Mouse (Mus musculus): ENCODE results near the gene Spcs1. TPM values are rescaled to one million over a fixed set of nuclear protein-coding genes. Genes with fewer than 3 reads are reported as not detected.

Spcs1 gene
- total and polyA plus RNA-seq, 2 experiments from 2014 or later = 309 to 429 TPM

GRCm38 (mm10) chr14:30976222-30976621 lies 25.2 kb downstream of the Spcs1 start:
- 77% methylated on average over 3 of the region's 3 CpGs for WGBS
- ATAC-seq (ENCODE audit: insufficient read depth, low read depth) (no peak), DNase-seq (ENCODE audit: low spot score) (no peak)
- Histone ChIP-seq H3K4me3 (ENCODE audit: low read depth, low read length) (no peak overlapping the region), H3K27me3 (ENCODE audit: control insufficient read depth, insufficient read depth, low read length) (no peaks in the 10 kb centered on the region), H3K9me3 (replicated peaks; ENCODE audit: control insufficient read depth, low read length) (no peaks in the 10 kb centered on the region), H3K9ac (replicated peaks; ENCODE audit: low read depth, low read length) (no peak overlapping the region), H3K36me3 (replicated peaks; ENCODE audit: control insufficient read depth, insufficient read depth, low read length) (peaks cover 8% of the 10 kb centered on the region; the same call in 1 of the 2 replicates), H3K4me2 (ENCODE audit: low read depth, low read length) (no peak overlapping the region), H3K27ac (ENCODE audit: low read depth) (no peak overlapping the region), H3K4me1 (ENCODE audit: control insufficient read depth, insufficient read depth) (no peaks in the 10 kb centered on the region)
- TF ChIP-seq CTCF (IDR thresholded peaks at IDR 0.05; ENCODE audit: low read depth) = no peak

- Histone ChIP-seq H3K9ac (replicated peaks; ENCODE audit: low read depth, low read length) (no peak overlapping the region), H3K4me1 (ENCODE audit: control insufficient read depth, insufficient read depth) (no peaks in the 10 kb centered on the region), H3K36me3 (replicated peaks; ENCODE audit: control insufficient read depth, insufficient read depth, low read length) (0 out of 2 replicates have a peak, but pooled peaks cover 5% of the 10 kb centered on the region), H3K4me2 (ENCODE audit: low read depth, low read length) (no peak overlapping the region), H3K9me3 (replicated peaks; ENCODE audit: control insufficient read depth, low read length) (no peaks in the 10 kb centered on the region), H3K4me3 (ENCODE audit: low read depth, low read length) (no peak overlapping the region), H3K27ac (ENCODE audit: low read depth) (no peak overlapping the region), H3K27me3 (ENCODE audit: control insufficient read depth, insufficient read depth, low read length) (no peaks in the 10 kb centered on the region)
- no peak for ATAC-seq (ENCODE audit: insufficient read depth, low read depth)
- peak; percentile 71 for DNase-seq (ENCODE audit: low spot score)
- no peak for TF ChIP-seq EP300 (IDR thresholded peaks at IDR 0.05; ENCODE audit: low read depth)
- no peak for TF ChIP-seq CTCF (IDR thresholded peaks at IDR 0.05; ENCODE audit: low read depth)
- WGBS = 59% methylated on average over 6 of the region's 6 CpGs
Measured at GRCm38 (mm10) chr14:30974204-30974603, 27.3 kb downstream of the Spcs1 start.

GRCm38 (mm10) chr14:30960366-30960765 lies 41.1 kb downstream of the Spcs1 start:
- no peak overlapping the region for H3K9ac ChIP-seq (replicated peaks; ENCODE audit: low read depth, low read length)
- H3K27me3 ChIP-seq (ENCODE audit: control insufficient read depth, insufficient read depth, low read length) = no peaks in the 10 kb centered on the region
- ATAC-seq (ENCODE audit: insufficient read depth, low read depth) (no peak), DNase-seq (ENCODE audit: low spot score) (no peak)
- 74% methylated on average over 1 of the region's 1 CpGs for WGBS
- H3K4me2 ChIP-seq (ENCODE audit: low read depth, low read length) = no peak overlapping the region
- no peaks in the 10 kb centered on the region for H3K4me1 ChIP-seq (ENCODE audit: control insufficient read depth, insufficient read depth)
- H3K4me3 ChIP-seq (ENCODE audit: low read depth, low read length) = no peak overlapping the region
- TF ChIP-seq CTCF (IDR thresholded peaks at IDR 0.05; ENCODE audit: low read depth) (no peak), EP300 (IDR thresholded peaks at IDR 0.05; ENCODE audit: low read depth) (no peak)
- no peak overlapping the region for H3K27ac ChIP-seq (ENCODE audit: low read depth)
- H3K36me3 ChIP-seq (replicated peaks; ENCODE audit: control insufficient read depth, insufficient read depth, low read length) = 0 out of 2 replicates have a peak, but pooled peaks cover 3% of the 10 kb centered on the region
- no peaks in the 10 kb centered on the region for H3K9me3 ChIP-seq (replicated peaks; ENCODE audit: control insufficient read depth, low read length)

GRCm38 (mm10) chr14:30959031-30959430 lies 42.4 kb downstream of the Spcs1 start:
- Histone ChIP-seq H3K4me1 (ENCODE audit: control insufficient read depth, insufficient read depth) (no peaks in the 10 kb centered on the region), H3K4me3 (ENCODE audit: low read depth, low read length) (no peak overlapping the region), H3K9me3 (replicated peaks; ENCODE audit: control insufficient read depth, low read length) (no peaks in the 10 kb centered on the region), H3K27me3 (ENCODE audit: control insufficient read depth, insufficient read depth, low read length) (no peaks in the 10 kb centered on the region), H3K9ac (replicated peaks; ENCODE audit: low read depth, low read length) (no peak overlapping the region), H3K4me2 (ENCODE audit: low read depth, low read length) (no peak overlapping the region), H3K36me3 (replicated peaks; ENCODE audit: control insufficient read depth, insufficient read depth, low read length) (0 out of 2 replicates have a peak, but pooled peaks cover 3% of the 10 kb centered on the region), H3K27ac (ENCODE audit: low read depth) (no peak overlapping the region)
- WGBS = 86% methylated on average over 4 of the region's 4 CpGs
- no peak for TF ChIP-seq EP300 (IDR thresholded peaks at IDR 0.05; ENCODE audit: low read depth)
- TF ChIP-seq CTCF (IDR thresholded peaks at IDR 0.05; ENCODE audit: low read depth) = no peak
- no peak for DNase-seq (ENCODE audit: low spot score)
- ATAC-seq (ENCODE audit: insufficient read depth, low read depth) = no peak

GRCm38 (mm10) chr14:30958517-30958916 lies 43.0 kb downstream of the Spcs1 start:
- H3K27ac ChIP-seq (ENCODE audit: low read depth) = no peak overlapping the region
- H3K27me3 ChIP-seq (ENCODE audit: control insufficient read depth, insufficient read depth, low read length) = no peaks in the 10 kb centered on the region
- no peak overlapping the region for H3K4me3 ChIP-seq (ENCODE audit: low read depth, low read length)
- no peak overlapping the region for H3K4me2 ChIP-seq (ENCODE audit: low read depth, low read length)
- H3K36me3 ChIP-seq (replicated peaks; ENCODE audit: control insufficient read depth, insufficient read depth, low read length) = 0 out of 2 replicates have a peak, but pooled peaks cover 3% of the 10 kb centered on the region
- DNase-seq (ENCODE audit: low spot score) = no peak
- TF ChIP-seq CTCF (IDR thresholded peaks at IDR 0.05; ENCODE audit: low read depth) (no peak), EP300 (IDR thresholded peaks at IDR 0.05; ENCODE audit: low read depth) (no peak)
- WGBS = 50% methylated on average over 2 of the region's 2 CpGs
- H3K9ac ChIP-seq (replicated peaks; ENCODE audit: low read depth, low read length) = no peak overlapping the region
- no peak for ATAC-seq (ENCODE audit: insufficient read depth, low read depth)
- H3K9me3 ChIP-seq (replicated peaks; ENCODE audit: control insufficient read depth, low read length) = no peaks in the 10 kb centered on the region
- H3K4me1 ChIP-seq (ENCODE audit: control insufficient read depth, insufficient read depth) = no peaks in the 10 kb centered on the region

- Histone ChIP-seq H3K27me3 (ENCODE audit: control insufficient read depth, insufficient read depth, low read length) (no peaks in the 10 kb centered on the region), H3K27ac (ENCODE audit: low read depth) (peak within 1 kb of the TSS; percentile 74), H3K4me2 (ENCODE audit: low read depth, low read length) (peak within 1 kb of the TSS; percentile 96), H3K4me1 (ENCODE audit: control insufficient read depth, insufficient read depth) (peaks cover 9% of the 10 kb centered on the region), H3K9ac (replicated peaks; ENCODE audit: low read depth, low read length) (peak within 1 kb of the TSS; percentile 78), H3K4me3 (ENCODE audit: low read depth, low read length) (peak within 1 kb of the TSS; percentile 73), H3K9me3 (replicated peaks; ENCODE audit: control insufficient read depth, low read length) (no peaks in the 10 kb centered on the region), H3K36me3 (replicated peaks; ENCODE audit: control insufficient read depth, insufficient read depth, low read length) (no peaks in the 10 kb centered on the region)
- TF ChIP-seq CTCF (IDR thresholded peaks at IDR 0.05; ENCODE audit: low read depth) (no peak), EP300 (IDR thresholded peaks at IDR 0.05; ENCODE audit: low read depth) (0 out of 2 replicates have a peak, but pooled peaks have one; percentile 29)
- ATAC-seq (ENCODE audit: insufficient read depth, low read depth) (peak; percentile 99), DNase-seq (ENCODE audit: low spot score) (peak; percentile 97)
- WGBS = under 1% methylated on average over 55 of the region's 57 CpGs
Measured at GRCm38 (mm10) chr14:30951154-30951825, 50.2 kb downstream of the Spcs1 start, which contains the start of gene Nek4. Gene Nek4 (plus strand): TSS chr14:30951377.

Measured in heart, postnatal 0 days (tissue).